Mouse (Mus musculus) cerebellum, adult 18-20 months (tissue): Measurements from ENCODE around the gene Atp5k.

ENCODE experiments used
- DNase-seq, 2 experiments: peaks; one replicate each; pipeline ENCODE4 v3.0.0; 2021

Gene Atp5k

DNA sequence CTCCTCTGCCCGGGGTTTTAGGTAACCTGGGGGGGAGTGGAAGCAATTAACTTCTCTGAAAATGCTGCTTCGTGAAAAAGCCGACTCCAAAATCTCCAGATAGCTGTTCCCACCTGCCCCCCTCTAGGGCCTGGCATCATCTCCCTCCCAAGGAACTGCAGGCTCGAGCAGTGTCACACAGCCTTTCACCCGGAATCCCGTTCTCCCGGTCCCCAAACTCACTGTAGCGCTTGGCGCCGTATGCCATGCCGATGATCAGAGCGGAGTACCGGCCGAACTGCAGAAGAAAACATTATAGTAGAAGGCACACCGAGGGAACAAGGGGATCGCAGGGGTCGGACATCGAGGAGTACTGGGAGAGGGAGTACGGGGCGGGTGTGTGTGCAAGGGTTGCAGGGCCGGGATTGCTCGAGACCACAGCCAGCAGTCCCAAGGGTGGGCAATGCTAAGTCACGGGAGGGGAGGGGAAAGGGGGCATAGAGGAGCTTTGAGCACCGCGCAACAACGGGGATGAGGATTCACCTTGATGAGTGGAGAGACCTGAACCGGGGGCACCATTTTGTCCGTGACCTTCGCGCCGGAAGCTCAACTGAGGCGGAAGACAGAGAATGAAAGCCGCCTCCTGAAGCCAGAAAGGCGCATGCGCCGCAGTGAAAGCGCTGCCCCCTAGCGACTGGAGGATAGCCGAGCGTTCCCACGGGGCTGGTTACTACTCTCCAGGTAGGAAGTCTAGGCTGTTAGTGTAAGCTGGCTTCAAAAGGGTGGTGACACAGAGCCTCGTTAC is at the start of gene Atp5k:
Atp5k (minus strand) TSS at position 645 of the 784 bp plus-strand sequence.
- peak; percentile 93 to 97 for DNase-seq

DNA sequence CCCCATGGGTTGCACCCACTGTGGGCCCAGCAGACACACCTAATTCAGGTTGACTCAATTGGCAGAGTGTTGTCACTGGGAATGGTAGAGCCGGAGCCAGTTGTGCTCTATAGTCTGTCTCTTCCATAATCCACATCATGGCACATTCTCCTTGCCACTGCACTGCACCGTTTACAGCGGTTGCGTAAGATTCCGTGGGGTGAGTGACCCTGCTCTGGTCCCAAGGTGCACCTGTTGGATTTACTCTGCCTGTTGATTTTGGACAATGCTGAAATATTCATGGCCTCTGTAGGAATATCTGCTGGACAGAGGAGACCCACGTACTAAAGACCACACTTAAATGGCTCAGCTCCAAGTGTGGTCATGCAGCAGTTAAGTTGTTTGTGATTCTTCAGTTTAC is 48.8 kb upstream of the Atp5k start:
- DNase-seq, result no peak

DNA sequence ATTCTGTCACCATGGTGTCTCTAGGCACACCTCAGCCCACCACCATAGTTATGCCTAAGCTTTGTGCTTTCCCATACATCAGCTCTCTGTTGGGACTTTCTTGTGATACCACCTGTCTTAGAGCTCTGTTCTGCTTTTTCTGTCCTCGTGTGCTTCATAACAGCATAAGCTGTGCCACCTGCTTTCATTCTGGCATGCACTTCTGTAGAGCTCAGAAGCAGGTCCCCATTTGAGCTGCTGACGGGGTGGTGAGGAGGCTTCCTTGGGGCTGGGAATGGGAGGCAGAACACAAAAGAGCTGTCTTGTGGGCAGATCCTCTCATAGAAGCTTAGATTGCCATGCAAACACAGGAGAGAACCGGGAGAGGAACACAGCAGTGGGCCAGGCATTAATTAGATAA is 41.7 kb upstream of the Atp5k start:
- DNase-seq, result no peak

DNA sequence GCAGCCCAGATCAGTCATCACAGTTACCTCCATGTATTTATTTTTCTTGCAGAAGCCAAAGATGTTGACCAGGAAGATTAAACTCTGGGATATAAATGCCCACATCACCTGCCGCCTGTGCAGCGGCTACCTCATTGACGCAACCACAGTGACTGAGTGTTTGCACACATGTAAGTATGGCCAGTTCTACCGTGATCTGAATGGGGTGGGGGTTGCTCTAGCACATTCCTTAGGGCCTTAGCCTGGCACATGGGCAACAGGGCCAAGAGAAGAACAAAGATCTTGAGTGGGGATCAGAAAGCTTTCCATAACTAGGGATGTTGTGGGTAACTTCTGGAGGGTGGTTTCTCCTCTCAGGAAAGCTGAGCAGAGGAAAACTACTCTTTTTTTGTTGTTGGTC is 39.5 kb upstream of the Atp5k start:
- no peak for DNase-seq

DNA sequence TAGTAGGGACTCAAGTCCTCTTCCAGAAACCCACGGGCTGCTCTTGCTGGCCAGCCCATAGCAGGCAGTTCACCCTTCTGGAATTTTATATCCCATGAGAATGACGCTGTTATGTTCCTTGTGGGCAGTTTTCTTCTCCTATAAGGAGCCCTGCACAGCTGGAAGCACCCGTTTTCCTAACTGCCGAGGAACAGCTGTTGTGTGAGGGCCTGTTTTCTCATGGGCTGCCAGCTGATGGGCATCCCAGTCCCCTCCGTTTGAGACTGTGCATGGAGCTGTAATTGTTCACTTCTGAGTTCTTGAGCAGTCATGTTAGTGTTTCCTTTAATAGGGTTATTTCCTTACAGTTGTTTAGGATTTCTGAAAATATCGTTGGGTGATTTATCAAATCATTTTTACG is 35.4 kb upstream of the Atp5k start:
- no peak for DNase-seq

DNA sequence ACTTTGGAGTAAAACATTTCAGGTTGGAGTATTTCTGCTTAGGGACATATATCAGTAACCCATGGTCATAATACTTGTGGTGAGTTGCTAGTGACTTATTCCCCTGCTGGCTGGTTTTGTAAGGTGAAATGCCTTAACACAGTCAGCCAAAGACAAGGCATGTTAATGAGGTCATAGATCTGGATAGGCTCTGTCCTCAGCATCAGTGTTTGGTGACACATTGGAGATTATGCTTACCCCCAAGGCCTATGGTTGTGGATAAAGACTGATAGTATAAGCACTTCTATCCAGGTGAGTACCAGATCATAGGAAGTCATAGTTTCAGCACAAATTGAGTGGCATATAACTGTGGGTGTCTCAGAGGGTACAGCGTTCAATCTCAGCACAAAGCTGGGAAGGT is 32.4 kb upstream of the Atp5k start:
- no peak for DNase-seq

DNA sequence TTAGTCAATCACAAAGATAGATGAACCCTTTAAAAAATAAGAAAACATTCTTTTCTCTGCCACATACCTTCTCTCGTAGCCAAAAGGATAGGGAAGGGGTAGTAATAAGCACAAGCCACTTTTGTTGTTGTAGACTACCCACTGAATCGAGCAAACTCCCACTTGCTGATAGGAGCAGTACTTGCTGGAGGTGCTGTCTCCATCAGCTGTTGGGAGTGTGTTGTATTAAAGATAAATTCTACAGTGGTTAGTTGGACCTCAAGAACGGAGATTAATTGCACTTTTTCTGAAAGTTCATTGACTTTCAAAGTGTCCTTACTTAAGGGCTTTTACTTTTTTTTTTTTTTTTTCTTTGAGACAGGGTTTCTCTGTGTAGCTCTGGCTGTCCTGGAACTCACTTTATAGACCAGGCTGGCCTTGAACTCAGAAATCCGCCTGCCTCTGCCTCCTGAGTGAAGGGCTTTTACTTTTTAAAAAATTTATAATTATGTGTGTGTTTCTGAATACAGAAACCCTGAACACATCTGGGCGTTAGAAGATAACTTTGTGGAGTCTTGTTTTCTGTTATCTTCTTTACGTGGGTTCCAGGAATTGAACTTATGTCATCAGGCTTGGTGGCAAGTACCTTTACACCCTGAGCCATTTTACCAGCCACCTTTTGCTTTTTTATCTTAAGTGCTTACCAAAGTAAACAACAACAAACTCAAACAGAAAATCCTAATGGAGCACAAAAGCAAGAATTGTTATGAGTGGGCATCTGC is 31.1 kb upstream of the Atp5k start:
- no peak for DNase-seq

DNA sequence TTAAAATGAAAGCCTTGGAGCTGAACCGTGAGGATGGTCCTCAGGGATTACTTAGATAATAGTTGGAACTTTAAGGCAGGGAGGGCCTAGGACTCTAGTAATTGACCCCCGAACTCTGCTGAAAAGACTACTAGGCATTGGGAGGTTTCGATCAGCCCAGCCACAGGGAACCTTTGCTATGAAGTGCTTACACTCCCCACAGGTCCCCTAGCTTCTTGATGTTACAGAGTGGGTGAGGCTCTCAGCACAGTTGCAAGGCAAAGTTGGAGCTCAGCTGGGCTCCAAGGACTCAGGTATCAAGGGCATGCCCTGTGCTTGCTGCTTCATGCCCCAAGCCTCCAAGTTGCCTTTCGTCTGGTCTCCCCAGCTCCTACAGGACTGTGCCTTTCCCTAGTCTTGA is 28.2 kb upstream of the Atp5k start:
- peak in 1 of 2 experiments; percentile 10 for DNase-seq

DNA sequence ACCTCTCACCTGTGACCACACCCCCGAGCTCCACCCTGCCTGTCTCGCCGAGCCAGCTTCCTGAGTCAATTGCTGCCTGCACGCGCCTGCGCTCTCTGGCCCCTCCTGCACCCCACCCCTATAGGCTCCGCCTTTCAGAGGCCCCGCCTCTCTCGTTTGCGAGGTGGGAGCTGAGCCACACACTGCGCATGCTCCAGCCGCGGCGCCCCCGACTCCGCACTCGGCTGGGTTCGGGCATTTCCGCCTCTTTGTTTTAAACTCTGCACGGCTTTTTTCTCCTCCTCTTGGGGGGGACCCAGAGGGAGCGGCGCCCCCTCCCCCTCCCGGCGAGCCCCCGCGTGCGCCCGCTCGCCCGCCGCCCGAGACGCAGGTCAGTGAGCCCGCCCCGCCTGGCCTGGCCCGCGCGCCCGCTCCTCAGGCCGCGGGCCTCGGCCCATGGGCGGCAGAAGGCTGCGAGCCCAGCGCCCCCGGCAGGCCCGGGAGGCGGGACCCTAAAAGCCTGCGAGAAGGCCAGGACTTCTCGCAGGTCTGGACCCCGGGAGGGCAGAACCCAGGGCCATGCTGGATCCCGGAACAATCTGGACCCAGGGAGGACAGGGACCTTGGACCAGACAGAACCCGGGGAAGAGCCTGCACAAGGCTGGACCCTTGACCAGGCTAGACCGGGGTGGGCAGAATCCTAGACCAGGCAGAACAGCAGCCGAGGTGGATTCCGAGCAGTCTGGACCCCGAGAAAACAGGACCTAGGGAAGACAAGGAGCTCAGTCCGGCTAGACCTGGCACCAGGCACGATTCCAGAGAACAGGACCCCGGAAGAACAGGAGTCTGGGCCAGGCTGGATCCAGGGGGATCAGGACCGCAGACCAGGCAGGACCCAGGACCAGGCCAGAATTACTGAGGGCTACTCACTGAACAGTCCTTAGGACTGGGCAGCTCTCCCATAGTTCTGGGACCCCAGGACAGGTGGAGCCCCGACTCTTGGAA is 27.1 kb upstream of the Atp5k start, which contains the start of gene Pcgf3:
Pcgf3 (plus strand) TSS at position 151 of the 984 bp plus-strand sequence.
- peak; percentile 97 to 99 for DNase-seq

DNA sequence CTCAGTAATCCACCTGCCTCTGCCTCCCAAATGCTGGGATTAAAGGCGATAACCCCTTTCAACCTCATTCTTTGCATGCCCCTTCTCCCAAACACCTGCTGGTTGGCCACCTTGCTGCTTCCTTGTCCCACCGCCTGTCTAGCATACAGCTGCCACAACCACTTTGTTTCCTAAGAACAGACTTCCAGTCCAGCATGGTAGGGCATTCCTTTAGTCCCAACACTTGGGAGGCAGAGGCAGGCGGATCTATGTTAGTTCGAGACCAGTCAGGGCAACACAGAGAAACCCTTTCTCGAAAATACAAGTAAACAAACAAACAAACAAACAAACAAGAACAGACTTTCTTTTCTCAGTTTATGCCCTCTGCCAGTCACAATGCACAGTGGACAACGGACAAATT is 26.2 kb upstream of the Atp5k start:
- peak in 1 of 2 experiments; percentile 12 for DNase-seq

DNA sequence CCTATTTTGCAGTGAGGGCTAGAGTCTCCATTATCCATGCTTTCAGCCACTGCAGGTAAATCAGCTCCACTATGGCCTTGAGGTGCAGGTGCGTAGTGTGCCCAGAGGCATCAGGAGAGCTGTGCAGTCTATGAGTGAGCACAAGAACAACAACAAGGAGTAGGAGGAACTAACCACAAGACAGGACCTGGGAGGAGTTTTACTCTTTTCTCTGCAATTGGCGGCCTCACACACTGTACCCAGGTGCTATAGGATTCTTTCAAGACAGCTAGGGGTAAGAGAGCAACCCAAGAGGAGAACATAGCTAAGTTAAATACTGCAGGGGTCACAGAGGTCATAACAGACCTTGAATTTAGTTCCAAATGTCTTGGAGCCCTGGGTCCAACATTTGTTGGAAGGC is 24.5 kb upstream of the Atp5k start:
- no peak for DNase-seq

DNA sequence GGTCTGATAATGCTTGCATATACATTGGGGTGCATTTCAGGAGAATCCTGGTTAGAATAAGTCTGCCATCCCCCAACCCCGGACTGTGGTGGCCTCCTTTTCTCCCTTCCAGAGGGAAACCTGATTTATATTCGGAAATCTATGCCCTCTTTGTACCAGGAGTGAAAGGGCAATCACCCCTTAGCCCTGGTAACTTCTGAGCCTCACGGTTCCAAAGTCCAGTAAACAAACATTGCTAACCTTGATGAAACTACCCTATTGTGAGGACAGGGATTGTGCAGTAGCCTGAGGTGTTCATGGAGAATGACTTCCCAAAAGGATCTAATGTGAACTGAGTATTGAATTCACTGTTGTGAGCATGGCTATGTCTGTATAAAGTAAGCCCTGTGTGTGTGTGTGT is 19.8 kb upstream of the Atp5k start:
- DNase-seq, result no peak

DNA sequence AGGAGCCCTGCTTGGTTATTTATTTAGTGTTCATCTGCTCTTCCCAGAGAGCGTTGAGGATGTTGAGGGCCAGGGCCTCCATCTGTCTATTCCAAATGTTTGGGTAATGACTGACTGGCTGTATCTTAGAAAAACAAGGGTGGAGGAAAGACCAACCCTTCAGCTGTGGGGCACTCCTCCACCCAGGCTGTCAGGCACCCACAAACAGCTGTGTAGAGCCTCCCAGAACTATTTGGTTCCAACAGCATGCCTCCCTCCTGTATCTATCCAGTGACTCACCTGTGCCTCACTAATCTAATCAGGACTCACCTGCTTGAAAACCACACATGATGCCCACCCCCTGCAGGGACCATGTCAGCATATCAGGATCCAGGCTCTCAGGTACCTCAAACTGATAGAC is 18.2 kb upstream of the Atp5k start:
- DNase-seq, result no peak

DNA sequence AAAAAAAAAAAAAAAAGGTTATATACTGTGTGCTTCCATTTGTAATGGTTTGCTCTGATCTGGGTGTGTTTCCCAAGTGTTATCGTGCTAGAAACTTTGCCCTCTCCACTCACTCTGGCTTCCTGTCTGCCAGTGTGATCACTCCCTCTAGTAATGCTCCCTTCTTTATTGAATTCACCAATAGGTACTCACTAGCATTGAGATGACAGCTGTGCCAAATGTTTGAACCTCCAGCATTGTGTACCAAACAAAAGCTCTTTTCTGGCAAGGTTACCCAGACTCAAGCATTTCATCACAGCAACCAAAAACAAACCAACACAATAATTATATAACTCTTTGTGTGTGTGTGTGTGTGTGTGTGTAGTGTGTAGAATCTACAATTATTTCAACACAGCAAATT is 17.4 kb upstream of the Atp5k start:
- no peak for DNase-seq

DNA sequence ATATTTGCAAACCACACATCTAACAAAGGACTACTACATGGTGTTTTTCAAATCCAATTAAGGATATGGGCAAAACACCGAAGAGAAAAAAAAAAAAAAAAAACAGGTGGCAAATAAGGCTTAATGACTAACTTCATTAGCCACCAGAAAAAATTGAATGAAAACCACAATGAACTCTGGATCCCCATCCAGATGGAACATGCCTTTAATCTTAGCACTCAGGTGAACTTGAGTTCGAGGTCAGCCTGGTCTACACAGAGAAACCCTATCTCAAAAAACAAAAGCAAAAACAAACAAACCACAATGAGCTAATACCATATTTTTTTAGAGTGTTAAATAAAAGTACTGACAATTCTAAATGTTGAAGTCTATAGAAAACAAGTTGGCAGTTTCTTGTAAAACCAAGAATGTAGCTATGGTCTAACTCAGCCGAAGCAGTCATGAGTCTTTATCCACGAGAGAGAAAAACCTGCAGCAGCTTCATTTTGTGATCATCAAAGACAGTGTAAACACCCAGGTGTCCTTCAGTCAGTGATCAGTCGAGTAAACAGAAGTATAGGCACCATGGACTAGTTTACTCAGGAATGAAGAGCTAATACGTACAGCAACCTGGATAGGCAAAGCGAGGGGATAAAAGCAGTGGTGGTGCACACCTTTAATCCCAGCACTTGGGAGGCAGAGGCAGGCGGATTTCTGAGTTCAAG is 16.7 kb upstream of the Atp5k start:
- no peak for DNase-seq

DNA sequence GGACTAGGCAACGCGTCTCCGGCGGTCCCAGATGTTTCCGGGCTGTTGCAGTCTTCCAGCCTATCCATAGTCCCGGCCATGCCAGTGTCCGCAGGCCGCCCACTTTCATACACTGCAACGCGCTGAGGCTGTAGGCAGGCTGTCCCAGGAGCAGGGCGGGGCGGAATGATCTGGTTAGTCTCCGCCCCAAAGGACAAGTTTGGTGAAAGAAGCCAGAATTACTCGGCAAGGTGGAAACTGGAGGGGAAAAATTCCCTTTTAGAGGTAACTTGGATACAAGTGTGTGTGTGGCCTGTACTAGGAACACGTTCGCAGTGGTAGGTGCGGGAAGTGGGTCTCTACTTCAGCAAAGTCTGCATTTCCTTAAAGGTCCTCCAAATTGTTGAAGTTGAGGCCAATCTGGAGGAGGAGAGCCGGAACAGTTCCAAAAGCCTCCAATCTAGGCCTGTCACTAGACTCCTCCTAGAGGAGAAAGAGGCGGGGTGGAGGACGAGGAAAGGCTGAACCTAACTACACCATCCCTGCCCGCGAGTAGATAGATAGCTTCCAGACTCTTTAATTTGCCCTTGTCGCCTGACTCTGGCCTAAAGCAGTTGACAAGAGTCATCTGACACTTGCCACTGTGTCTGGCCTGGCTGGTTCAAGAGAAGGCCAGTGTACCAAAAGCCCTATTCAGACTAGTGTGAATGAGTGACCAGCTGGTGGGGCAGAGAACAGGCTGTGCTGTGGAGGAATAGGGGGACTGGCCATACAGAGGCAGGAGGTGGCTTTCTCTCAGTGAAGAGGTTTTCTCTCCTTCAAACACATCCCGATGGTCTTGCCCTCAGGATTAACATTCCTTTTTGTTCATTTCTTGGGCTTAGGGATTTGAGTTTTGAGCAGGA is 14.8 kb upstream of the Atp5k start, which contains the start of gene Mfsd7a:
Mfsd7a (minus strand) TSS at position 107 of the 884 bp plus-strand sequence.
- DNase-seq, result no peak

DNA sequence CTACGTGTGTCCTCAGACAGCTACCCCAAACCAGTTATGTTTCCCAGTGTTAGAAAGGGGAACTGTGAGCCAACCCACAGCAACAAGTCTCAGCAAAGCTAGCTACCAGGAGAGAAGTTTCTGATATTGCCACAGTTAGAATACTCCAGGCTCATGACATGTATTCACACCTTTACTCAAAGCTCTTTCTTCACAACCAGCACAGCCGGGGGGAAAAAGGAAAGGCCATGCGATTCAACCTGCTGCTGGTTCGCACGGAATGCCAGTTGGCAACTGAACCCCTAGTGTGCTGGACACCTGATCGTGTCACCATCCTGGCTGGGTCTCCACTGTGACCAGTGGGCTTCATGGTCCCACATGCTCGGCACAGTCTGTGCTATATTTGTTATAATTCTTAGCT is 13.6 kb upstream of the Atp5k start:
- DNase-seq, result no peak

DNA sequence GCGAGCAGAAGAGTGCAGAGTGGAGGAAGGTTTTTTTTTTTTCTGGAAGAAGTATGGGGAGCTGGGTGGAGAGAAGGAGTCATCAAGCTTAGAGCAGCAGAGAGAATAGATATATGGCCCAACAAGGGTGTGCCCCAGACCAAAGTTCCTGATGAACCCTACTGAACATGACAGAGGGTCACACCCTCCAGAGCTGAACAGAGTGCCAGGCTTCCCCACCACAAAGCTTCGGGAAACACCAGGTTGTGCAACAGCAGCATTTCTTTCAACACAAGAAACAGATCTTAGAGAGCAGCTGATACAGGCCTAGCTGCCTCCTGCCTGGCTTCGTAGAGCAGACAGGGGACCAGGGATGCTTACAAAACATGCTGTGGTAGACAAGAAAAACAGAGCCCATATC is 12.7 kb upstream of the Atp5k start:
- DNase-seq, result no peak

DNA sequence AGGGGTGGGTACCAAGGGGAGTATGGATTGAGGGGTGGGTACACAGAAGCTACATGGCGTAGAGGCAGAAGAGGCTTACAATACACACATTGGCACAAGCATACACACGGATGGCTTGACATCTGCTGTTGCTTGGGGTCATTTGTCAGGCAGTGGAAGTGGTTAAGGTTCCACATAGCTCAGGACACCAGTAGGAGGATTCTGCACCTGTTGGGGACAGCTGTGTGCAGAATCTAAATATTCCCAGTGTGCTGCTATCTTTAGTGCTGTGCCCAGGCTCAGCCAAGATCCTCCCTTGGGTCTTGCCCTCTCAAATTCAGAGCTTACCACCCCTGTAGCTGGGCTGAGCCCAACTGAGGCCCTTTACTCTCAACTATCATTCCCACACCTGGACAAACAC is 1.9 kb upstream of the Atp5k start:
- DNase-seq, result no peak

DNA sequence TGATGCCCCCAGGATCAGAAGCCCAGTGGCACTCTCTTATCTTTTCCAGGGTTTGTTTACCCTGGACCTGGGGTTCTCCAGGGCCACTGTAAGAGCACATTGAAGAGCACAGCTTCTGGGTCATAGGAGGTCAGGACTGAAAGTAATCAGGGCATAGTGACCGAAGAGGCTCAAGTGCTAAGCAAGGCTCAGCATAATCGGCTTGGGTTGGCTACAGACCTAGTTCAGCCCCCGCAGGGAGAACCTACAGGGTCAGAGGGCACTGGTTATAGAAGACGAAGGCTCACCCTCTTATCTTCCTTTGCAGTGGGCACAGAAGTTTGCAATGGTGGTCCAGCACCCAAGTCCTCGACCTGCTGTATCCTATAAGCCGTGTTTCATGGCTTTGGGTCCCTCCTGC is 3.1 kb downstream of the Atp5k start:
- DNase-seq, result no peak

DNA sequence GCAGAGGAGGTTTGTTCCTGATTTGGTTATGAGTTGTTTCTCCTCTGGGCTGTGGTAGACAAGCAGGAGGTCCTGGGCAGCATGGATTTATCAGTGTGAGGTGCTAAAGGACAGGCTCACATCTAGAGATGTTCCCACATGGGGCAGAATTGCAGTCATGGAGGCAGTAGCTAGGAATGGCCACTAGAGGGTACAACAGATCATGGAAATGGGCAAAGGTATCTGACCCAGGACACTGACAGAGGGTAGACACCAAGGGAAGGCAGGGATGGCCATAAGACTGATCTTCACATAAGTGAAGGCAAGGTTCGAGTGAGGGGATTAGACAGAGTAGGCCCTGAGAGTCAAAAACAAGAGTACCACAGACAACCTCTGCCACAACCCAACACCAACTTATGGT is 7.1 kb downstream of the Atp5k start:
- peak; percentile 71 to 74 for DNase-seq
